Mouse (Mus musculus) hindbrain, embryonic 14.5 days (tissue): ENCODE data around the gene Nedd9. TPM values are rescaled to one million over a fixed set of nuclear protein-coding genes. Genes with fewer than 3 reads are reported as not detected.

ENCODE experiments used
- ATAC-seq: fragments of 200-750 bp; cut with Nextera tagmentation; 2 replicates; pipeline ENCODE4 v1.8.0; 2017; ENCODE audit warnings: moderate number of reproducible peaks, mild to moderate bottlenecking, moderate TSS enrichment, moderate library complexity; ENCODE audit not compliant: low FRiP score
- DNase-seq: peaks from one replicate; pipeline ENCODE4 v3.0.0-alpha.2; 2015; ENCODE audit warnings: low spot score
- H3K27ac ChIP-seq: fragments of 300-500 bp; sonication (generic); 2 replicates; pipeline ENCODE4 v1.5.1; 2014; ENCODE audit warnings: mild to moderate bottlenecking, moderate library complexity
- H3K27me3 ChIP-seq: fragments of 300-500 bp; sonication (generic); 2 replicates; pipeline ENCODE4 v1.6.1; 2014; ENCODE audit warnings: mild to moderate bottlenecking, low read length, mixed read lengths; ENCODE audit not compliant: control insufficient read depth, insufficient read depth
- H3K36me3 ChIP-seq: fragments of 300-500 bp; sonication (generic); replicated peaks from 2 replicates; pipeline ENCODE4 v1.6.1; 2014; ENCODE audit not compliant: control insufficient read depth, insufficient read depth
- H3K4me1 ChIP-seq: fragments of 300-500 bp; sonication (generic); replicated peaks from 2 replicates; pipeline ENCODE4 v1.6.1; 2014; ENCODE audit warnings: antibody characterized with exemption, low read length, mixed read lengths; ENCODE audit not compliant: control insufficient read depth, insufficient read depth
- H3K4me2 ChIP-seq: fragments of 300-500 bp; sonication (generic); replicated peaks from 2 replicates; pipeline ENCODE4 v1.6.1; 2014; ENCODE audit warnings: mild to moderate bottlenecking, moderate library complexity
- H3K4me3 ChIP-seq: fragments of 300-500 bp; sonication (generic); replicated peaks from 2 replicates; pipeline ENCODE4 v1.5.1; 2014; ENCODE audit warnings: mild to moderate bottlenecking, low read length
- H3K9ac ChIP-seq: fragments of 300-500 bp; sonication (generic); 2 replicates; pipeline ENCODE4 v1.6.1; 2014
- H3K9me3 ChIP-seq: fragments of 300-500 bp; sonication (generic); 2 replicates; pipeline ENCODE4 v1.6.1; 2016; ENCODE audit warnings: low read length; ENCODE audit not compliant: control insufficient read depth
- WGBS: fragments of 180-500 bp; shearing (Covaris S2); extraction: QIAGEN DNeasy Blood & Tissue Kit; methylation state at CpG from one replicate; pipeline ENCODE4 v1.1.7; 2014; 5-methylcytosine and 5-hydroxymethylcytosine counted together
- polyA plus RNA-seq: library from polyadenylated mRNA; unstranded; fragments of >200 nt; fragmentation: Nextera tagmentation; extraction: Ambion mirVana; gene quantifications from 2 replicates; pipeline ENCODE4 v1.2.1, GENCODE M21; 2014

Gene Nedd9
- polyA plus RNA-seq, 1 experiment from 2014 or later = 15.2 TPM

DNA sequence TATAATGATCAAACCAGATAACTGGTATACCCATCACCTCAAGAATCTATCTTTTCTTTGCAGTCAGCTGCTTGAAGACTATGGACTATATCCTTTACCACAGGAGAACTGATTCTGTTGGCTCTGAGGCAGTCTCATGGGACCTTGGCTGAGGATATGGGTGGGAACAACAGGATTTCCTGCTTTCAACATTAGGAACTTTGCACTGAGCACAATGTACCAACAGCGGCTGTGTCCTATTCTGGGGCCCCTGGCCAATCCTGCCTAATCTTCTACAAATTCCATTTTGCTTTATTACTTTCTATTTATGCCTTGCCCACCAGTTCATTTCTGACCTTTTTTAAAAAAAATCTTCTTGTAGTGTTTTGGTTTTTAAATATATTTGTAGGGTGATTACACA, 21.0 kb downstream of the Nedd9 start:
- no peak overlapping the region for H3K9ac ChIP-seq
- H3K27me3 ChIP-seq = no peaks in the 10 kb centered on the region
- H3K4me2 ChIP-seq = no peak overlapping the region
- no peaks in the 10 kb centered on the region for H3K4me1 ChIP-seq
- H3K36me3 ChIP-seq = no peaks in the 10 kb centered on the region
- ATAC-seq (no peak), DNase-seq (no peak)
- peak overlapping the region; percentile 44; the same call in 1 of the 2 replicates for H3K27ac ChIP-seq
- 93% methylated on average over 1 of the region's 1 CpGs for WGBS
- H3K4me3 ChIP-seq = no peak overlapping the region
- no peaks in the 10 kb centered on the region for H3K9me3 ChIP-seq

DNA sequence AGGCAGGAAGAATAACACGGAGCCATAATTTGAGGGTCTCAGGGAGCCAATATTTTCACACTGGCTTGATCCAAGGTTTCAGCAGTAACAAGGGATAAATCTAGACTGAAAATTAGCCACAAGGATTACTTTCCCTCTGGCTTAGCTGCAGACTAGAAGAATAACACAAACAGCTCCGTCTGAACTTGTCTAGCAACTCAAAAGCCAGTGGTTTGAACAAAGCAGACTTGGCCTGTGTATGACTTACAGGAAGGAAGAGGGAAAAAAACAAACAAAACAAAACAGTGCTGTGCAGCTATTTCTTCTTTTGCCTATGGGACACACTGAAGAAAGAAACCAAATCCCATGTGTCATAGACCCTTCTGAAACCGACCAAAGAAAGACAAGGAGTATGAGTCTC, 25.7 kb downstream of the Nedd9 start:
- H3K27ac ChIP-seq = no peak overlapping the region
- no peak for ATAC-seq

DNA sequence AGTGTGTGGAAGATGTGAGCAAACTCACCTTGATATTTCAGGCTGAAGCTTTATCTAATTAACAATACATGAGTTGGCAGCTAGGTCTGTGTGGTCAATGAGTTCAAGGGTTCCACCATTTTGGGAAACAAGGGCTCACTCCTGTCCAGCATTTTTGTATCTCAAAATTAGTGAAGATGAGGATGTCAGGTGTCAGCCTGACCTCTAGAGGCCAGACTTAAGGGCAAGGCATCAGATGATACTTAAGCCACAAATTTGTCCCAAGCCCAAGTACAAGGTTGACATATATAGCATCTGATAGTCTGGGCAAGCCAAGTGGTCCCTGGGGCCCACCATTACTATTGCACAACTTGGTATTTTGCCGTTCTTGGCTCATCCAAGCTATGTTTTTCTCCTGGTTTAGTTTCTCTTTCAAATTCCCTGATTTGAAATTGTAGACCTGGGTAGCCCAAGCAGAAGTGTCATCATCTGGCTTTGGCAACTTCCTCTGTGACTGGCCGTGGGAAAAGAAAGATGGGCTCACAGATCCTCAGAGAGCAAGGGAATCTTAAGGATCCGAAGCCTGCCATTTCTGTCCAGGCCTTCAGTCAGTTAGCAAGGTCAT, 27.4 kb downstream of the Nedd9 start:
- no peak overlapping the region for H3K4me2 ChIP-seq
- no peak for ATAC-seq
- H3K27ac ChIP-seq = no peak overlapping the region
- H3K9me3 ChIP-seq = no peaks in the 10 kb centered on the region
- H3K9ac ChIP-seq = no peak overlapping the region
- no peak overlapping the region for H3K4me3 ChIP-seq
- no peaks in the 10 kb centered on the region for H3K36me3 ChIP-seq
- DNase-seq = no peak
- WGBS = 92% methylated on average over 3 of the region's 3 CpGs
- no peaks in the 10 kb centered on the region for H3K27me3 ChIP-seq
- no peaks in the 10 kb centered on the region for H3K4me1 ChIP-seq

More for the DNA sequence above, 25.7 kb downstream of the Nedd9 start:
- H3K27me3 ChIP-seq = no peaks in the 10 kb centered on the region
- no peak for DNase-seq
- H3K4me2 ChIP-seq = no peak overlapping the region
- no peaks in the 10 kb centered on the region for H3K36me3 ChIP-seq
- no peaks in the 10 kb centered on the region for H3K9me3 ChIP-seq
- H3K4me3 ChIP-seq = no peak overlapping the region
- H3K9ac ChIP-seq = no peak overlapping the region
- 79% methylated on average over 3 of the region's 3 CpGs for WGBS
- H3K4me1 ChIP-seq = no peaks in the 10 kb centered on the region

DNA sequence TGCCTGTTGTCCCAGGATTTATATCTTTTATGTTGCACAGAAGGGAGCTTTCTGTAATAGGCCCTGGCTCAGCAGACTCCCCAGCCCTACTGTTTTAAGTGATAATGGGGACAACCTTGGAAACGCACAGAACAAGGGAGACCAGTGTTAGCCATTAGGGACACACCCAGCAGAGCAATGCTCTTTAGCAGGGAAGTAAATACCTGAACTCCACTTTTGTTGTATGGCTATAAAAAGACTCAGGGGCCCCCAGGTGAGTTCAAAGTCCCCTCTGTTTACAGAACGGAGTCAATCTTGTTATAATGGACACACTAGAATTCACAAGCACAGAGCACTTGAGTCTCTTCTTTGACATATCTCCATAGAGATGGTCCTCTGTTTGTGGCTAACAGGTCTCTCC, 28.5 kb downstream of the Nedd9 start:
- Histone ChIP-seq H3K4me3 (no peak overlapping the region), H3K9ac (no peak overlapping the region), H3K9me3 (no peaks in the 10 kb centered on the region), H3K4me2 (no peak overlapping the region), H3K4me1 (no peaks in the 10 kb centered on the region), H3K27me3 (no peaks in the 10 kb centered on the region), H3K27ac (no peak overlapping the region), H3K36me3 (no peaks in the 10 kb centered on the region)
- DNase-seq (no peak), ATAC-seq (no peak)
- WGBS = 67% methylated on average over 2 of the region's 2 CpGs

DNA sequence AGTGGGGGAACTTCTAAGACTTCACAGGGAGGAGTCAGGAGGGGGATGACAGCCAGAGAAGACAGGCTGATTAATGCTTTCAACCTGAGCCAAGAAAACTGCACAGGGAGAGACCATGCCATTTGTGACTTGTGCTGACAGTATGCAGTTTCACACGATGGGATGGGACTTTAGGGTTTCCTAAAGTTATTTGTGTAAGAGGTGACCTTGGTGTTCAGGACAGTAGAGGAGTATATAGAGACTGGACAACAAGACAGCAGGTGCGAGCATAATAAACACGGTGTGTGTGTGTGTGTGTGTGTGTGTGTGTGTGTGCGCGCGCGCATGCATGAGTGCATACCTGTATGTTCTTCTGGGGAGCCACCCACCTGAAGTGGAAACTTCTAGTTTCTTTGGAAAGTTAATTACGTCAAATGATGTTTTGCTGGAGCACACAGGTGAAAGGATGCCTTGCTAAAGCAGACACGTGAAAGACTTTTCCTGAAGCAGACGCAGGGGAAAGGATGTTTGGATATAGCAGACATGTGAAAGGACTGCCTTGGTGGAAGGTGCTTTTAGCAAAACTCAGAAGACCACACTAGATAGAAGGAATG, 29.3 kb downstream of the Nedd9 start:
- H3K4me1 ChIP-seq = no peaks in the 10 kb centered on the region
- no peaks in the 10 kb centered on the region for H3K27me3 ChIP-seq
- 87% methylated on average over 10 of the region's 10 CpGs for WGBS
- H3K4me3 ChIP-seq = no peak overlapping the region
- H3K27ac ChIP-seq = no peak overlapping the region
- DNase-seq (no peak), ATAC-seq (no peak)
- no peaks in the 10 kb centered on the region for H3K9me3 ChIP-seq
- H3K9ac ChIP-seq = no peak overlapping the region
- no peak overlapping the region for H3K4me2 ChIP-seq
- no peaks in the 10 kb centered on the region for H3K36me3 ChIP-seq

DNA sequence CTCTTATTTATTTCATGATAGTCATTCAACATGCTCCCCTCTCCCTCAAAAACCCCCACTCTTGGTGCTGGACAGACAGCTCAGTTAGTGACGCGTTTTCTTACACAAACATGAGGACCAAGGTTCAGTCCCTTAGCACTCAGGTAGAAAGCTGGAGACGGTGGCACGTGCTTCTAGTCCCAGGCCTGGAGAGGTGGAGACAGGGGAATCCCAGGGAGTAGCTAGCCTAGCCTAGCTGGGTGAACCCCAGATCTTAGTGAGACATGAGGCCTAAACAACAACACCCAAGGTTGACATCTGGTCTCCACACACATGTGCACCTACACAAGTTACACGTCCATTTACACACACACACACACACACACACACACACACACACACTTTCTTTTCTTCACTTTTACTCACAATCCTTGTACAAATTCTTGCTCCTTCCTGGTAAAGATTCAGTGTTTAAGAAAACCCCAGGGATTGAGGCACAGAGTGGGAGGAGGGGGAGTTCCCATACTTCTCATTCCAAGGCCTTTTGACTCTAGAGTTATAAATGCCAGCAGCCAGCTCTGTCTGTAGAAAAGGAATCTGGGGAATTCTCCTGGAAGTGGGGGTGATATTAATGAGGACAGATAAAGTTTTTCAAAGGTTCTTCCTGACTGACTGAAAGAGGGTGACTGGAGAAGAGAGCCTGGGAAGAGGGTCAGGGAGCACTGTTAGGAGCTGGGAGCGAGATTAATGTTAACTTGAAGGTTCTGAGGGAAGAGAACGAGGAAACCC, 29.9 kb downstream of the Nedd9 start:
- Histone ChIP-seq H3K27me3 (no peaks in the 10 kb centered on the region), H3K9me3 (no peaks in the 10 kb centered on the region), H3K36me3 (no peaks in the 10 kb centered on the region), H3K9ac (no peak overlapping the region), H3K4me3 (no peak overlapping the region), H3K4me2 (no peak overlapping the region), H3K4me1 (no peaks in the 10 kb centered on the region), H3K27ac (no peak overlapping the region)
- DNase-seq = no peak
- WGBS = 67% methylated on average over 7 of the region's 7 CpGs
- no peak for ATAC-seq

DNA sequence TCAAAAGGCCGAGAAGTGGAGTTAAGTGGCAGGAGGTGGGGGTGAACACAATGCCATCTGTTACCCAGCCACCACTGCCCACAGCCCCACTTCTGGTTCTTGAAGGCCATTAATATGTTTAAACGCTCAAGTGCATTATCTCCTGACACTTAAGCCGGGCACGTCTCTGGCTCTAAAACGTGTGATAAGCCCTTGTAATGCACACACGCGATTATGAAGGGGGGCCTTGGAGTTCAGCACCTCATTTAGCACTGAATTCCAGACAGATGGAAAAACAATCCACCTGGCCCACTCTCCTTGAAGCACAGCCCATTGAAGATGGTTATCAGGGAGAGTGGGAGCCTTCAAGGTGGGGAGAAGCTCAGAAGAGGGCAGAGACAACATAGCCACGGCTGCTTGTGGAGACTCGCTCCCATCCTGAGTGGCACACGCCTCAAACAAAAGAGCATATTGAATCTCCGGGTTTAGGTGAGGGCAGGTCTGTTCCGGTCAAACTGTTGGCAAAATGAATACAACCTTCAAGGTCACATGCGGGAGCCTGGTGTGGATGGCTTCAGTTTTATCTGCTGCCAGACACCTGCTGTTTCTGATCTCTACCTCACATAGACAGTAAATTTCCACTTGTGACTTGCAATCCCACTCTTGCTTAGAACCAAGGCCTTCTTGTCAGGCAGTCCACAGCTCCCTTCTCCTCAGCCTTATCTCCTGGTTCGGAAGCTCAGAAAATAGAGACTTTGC, 30.7 kb downstream of the Nedd9 start:
- DNase-seq = no peak
- WGBS = 78% methylated on average over 14 of the region's 14 CpGs
- no peak overlapping the region for H3K4me3 ChIP-seq

DNA sequence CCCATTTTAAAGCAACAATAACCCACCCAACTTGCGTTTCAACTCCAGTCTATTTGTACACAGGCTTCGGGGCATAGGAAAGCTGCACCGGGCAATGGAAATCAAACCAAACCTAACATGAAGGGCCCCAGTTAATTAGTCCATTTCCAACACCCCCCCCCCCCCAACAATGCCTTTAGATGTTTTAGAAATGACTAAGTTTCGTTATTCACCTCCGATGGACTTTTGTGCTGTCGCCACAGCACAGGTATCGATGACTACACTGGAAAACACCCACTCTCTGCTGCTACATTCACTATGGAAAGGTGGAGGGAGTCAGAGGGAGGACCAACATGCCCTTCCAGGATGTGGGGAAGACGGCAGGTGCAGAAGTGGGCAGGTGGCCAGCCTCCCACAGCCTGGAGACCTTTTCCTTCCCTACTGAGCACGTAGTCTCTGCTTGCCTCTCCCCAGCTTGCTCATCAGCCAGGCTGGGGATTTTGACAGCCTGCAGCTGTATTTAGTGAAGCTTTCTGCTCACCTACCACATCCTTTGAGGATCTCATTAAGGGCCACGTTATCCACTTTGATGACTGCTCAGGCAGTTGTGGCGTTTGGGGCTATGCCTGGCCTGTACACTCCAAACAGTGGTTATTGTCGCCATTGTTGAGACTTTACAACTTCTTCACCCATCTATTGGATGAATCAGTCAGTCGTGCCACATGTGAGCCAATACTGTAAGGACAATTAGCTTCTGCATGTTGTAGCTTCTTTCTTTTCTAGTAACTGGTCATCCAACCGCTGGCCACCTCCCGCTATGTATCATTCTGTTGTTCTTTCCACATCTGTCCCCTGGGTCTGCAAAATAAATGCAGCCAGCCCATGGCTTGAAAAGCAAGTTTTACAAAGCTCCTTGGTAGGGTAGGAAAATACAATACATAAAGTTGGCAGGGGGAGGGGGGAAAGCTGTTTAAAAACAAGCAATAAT, 33.7 kb downstream of the Nedd9 start:
- Histone ChIP-seq H3K27me3 (no peaks in the 10 kb centered on the region), H3K4me3 (no peak overlapping the region), H3K36me3 (no peaks in the 10 kb centered on the region), H3K4me2 (no peak overlapping the region), H3K27ac (no peak overlapping the region), H3K4me1 (no peaks in the 10 kb centered on the region), H3K9ac (no peak overlapping the region), H3K9me3 (no peaks in the 10 kb centered on the region)
- 85% methylated on average over 15 of the region's 15 CpGs for WGBS
- DNase-seq = no peak
- ATAC-seq = no peak

More for the DNA sequence above, 30.7 kb downstream of the Nedd9 start:
- Histone ChIP-seq H3K9me3 (no peaks in the 10 kb centered on the region), H3K4me2 (no peak overlapping the region), H3K27me3 (no peaks in the 10 kb centered on the region), H3K4me1 (no peaks in the 10 kb centered on the region), H3K27ac (no peak overlapping the region), H3K9ac (no peak overlapping the region), H3K36me3 (no peaks in the 10 kb centered on the region)
- no peak for ATAC-seq
